Mouse (Mus musculus) B cell, adult (primary cell): ENCODE results near the gene Stk32c. TPM values are rescaled to one million over a fixed set of nuclear protein-coding genes. Genes with fewer than 3 reads are reported as not detected.

Experiments used
- total RNA-seq: library from RNA; stranded (reverse); gene quantifications from 4 replicates; pipeline ENCODE4 v1.2.4, GENCODE M21; 2023; ENCODE audit not compliant: inconsistent age

The Stk32c gene
- 0.24 to 0.26 TPM in 2 of 4 replicates, not detected in the others for total RNA-seq

DNA sequence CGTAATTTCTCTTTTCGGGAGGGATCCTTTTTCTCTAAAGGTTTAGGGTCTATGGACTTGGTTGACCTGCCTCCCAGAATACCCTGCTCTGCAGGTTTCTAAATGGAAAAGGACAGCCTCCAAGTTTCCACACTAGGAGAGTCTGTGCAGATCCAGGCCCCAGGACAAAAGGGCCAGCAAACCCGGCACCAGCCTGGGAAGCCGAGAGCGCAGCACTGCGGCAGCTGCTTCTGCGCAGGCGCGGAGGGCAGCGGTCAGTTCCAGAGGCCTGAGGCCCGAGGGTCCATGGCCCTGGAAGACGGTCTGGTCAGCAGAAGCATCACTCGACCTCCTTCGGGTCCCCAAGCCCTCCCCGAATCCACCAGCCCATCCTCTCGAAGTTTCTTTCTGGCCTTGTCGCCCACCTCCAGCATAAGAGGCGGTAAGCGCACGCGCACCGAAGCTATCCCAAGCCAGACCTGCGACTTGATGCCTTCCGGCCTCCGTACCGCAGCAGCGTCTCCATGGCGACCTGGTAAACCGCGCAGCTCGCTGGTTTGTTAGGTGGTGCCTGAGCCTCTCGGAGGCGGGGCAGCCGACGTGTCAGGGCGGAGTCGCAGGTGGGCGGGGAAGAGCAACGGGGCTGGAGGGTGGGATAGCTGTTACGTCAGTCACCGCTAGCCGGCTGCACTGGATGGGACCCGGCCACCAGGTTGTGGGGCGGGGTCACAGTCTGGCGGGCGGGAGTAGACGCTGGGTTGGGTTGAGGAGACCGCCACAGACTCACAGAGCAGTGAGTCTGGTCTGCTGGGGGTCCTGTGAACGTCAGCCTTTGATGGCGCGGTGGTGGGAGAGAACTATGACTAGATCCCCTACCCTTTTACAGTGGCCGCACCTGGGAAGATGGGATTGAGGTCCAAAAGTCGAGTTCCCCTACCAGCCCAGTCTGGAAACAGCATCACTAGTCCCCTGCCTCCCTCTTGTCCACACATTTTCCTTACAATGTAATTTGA lies at the start of gene Stk32c, which contains the start of gene Lrrc27:
Stk32c (minus strand) TSS at position 554 of the 992 bp plus-strand sequence.
Lrrc27 (plus strand) TSS at position 235 of the 992 bp plus-strand sequence.

DNA sequence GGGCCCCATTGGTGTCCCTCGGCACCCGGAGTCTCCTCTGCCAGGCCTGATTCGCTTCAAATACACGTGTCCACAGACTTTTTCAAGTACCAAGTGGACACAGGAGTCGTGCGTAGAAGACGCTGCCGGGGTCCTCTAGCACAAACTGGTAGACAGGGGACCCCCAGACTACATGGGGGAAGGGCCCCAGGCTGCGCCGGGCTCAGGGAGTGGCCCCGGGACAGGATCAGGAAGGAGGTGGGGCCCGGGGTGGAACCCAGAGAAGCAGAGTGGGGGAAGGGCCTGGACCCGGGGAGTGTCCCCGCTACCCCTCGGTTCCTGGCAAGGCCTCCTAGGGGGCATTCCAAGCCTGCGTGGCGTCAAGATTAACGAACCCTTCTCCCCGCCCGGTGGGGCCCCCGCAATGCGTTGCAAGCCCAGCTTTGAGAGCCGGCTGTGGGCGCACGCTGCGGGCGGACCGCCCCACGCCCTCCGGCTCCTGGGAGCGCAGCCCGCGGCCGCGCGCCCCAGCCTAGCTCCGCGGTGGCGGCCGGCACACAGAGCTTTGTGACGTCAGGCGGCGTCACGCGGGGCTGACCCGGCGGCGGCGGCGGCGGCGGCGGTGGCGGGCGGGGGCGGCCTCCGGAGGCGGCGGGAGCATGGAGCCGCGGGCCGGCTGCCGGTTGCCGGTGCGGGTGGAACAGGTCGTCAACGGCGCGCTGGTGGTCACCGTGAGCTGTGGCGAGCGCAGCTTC lies 34.9 kb upstream of the Stk32c start, which contains the start of gene Pwwp2b:
Pwwp2b (plus strand) TSS at position 602 of the 734 bp plus-strand sequence.

DNA sequence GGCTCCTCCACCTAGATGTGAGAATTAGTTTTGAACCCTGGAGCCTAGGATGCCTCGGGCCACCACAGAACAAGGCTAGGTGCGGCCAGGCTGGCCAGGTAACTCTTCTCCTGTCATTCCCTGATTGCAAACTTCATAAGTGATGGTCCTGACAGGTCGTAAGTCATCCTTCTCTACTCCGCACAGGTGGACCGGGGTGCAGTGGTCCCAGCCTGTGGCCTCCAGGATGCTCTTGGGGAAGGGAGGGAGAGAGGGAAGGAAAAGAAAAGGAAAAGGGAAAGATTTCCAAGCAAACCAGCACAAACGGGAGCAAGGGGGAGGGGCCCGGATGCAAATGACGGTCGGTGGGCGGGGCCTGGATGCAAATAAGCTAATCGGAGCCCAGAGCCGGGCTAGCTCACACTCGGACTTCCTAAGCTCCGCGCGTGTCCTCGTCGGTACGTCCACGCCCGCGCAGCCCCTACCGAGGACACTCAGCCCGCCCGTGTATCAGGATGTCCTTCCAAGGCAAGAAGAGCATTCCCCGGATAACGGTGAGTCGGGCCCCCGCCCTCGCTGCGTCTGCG lies 127.4 kb downstream of the Stk32c start, which contains the start of gene Dpysl4:
Dpysl4 (plus strand) TSS at position 373 of the 566 bp plus-strand sequence.

Other genes with a start within 250 kb of the Stk32c start
- gene Dpysl4, start 127.3 kb downstream of the Stk32c start, total RNA-seq: not detected in 4 replicates
- 0.87 TPM in 1 of 4 replicates, not detected in the others for gene Lrrc27, start 319 bp downstream of the Stk32c start, total RNA-seq
- gene Pwwp2b, start 35.2 kb upstream of the Stk32c start, total RNA-seq: 2.9 to 4.1 TPM (median 3.1 TPM) in 4 replicates
- gene Inpp5a, start 175.8 kb upstream of the Stk32c start, total RNA-seq: 30.0 to 34.8 TPM (median 32.7 TPM) in 4 replicates